Mouse (Mus musculus): Measurements from ENCODE around the gene Galk2. TPM values are rescaled to one million over a fixed set of nuclear protein-coding genes. Genes with fewer than 3 reads are reported as not detected.

Galk2 gene
- polyA plus RNA-seq, 1 experiment from 2014 or later, result 38.7 TPM

DNA sequence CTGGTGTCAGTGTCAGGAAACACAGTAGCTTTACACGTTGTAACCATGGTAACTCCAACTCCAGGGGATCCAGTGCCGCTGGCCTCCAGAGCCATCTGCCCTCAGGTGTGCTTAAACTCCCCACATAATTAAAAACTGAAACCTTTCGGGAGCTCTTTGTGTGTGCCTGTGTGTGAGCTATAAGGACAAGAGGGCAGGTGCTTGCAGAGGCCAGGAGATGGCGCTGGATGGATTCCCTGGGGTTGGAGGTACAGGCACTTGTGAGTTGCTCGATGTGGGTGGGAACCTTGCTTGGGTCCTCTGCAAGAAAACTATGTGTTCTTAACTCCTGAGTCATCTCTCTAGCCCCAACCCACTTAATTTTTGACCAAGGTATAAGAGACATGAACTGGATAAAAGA, 77.5 kb downstream of the Galk2 start:
- no peak for DNase-seq (ENCODE audit: low spot score)
- Histone ChIP-seq H3K36me3 (ENCODE audit: control insufficient read depth, insufficient read depth, low read length) (no peaks in the 10 kb centered on the region; the same call in 1 of the 2 replicates), H3K9me3 (ENCODE audit: control insufficient read depth, low read length) (no peaks in the 10 kb centered on the region), H3K27me3 (ENCODE audit: control insufficient read depth, insufficient read depth, low read length) (no peaks in the 10 kb centered on the region), H3K9ac (ENCODE audit: low read length) (no peak overlapping the region), H3K27ac (replicated peaks; ENCODE audit: low read depth, low read length) (no peak overlapping the region), H3K4me1 (ENCODE audit: control insufficient read depth, insufficient read depth, low read length) (peaks cover 7% of the 10 kb centered on the region), H3K4me2 (ENCODE audit: low read depth, severe bottlenecking) (no peak overlapping the region), H3K4me3 (ENCODE audit: low read depth, low read length) (no peak overlapping the region)
- no peak for ATAC-seq (ENCODE audit: insufficient number of reproducible peaks, low FRiP score, low TSS enrichment, low read depth)
- WGBS, result 56% methylated on average over 5 of the region's 5 CpGs

DNA sequence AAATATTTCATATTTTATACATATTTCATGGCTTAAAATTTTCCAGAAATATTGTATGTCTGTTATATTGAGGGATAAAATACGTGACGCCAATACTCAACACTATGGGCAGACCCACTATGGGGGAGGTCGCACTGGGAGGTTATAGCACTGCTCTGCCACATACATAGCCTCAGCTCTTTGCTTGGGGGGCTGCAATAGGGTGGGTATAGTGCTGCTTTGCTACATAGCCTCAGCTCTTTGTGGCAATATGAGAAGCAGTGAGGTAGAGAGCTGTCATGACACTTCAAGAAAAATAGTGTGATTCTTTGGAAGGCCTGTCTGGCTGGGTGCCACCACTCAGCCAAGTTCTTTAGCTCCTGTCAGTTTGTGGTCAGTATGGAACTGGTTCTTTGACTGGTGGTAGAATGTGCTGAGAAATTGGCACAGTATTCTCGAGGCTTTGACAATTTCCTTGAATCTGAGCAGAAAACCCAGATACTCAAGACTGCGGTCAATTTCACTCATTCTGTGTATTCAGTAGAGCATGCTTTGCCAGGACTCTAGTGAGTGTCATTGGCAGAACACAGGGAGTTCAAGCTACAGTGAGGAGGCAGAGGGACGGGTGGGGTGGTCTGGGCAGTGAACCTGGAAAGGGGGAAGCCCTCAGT, 80.2 kb downstream of the Galk2 start:
- Histone ChIP-seq H3K27ac (replicated peaks; ENCODE audit: low read depth, low read length) (no peak overlapping the region), H3K4me3 (ENCODE audit: low read depth, low read length) (no peak overlapping the region), H3K27me3 (ENCODE audit: control insufficient read depth, insufficient read depth, low read length) (no peaks in the 10 kb centered on the region), H3K9me3 (ENCODE audit: control insufficient read depth, low read length) (no peaks in the 10 kb centered on the region), H3K36me3 (ENCODE audit: control insufficient read depth, insufficient read depth, low read length) (no peaks in the 10 kb centered on the region; the same call in 1 of the 2 replicates), H3K9ac (ENCODE audit: low read length) (no peak overlapping the region), H3K4me2 (ENCODE audit: low read depth, severe bottlenecking) (no peak overlapping the region), H3K4me1 (ENCODE audit: control insufficient read depth, insufficient read depth, low read length) (no peaks in the 10 kb centered on the region)
- WGBS, result 87% methylated on average over 6 of the region's 6 CpGs
- ATAC-seq (ENCODE audit: insufficient number of reproducible peaks, low FRiP score, low TSS enrichment, low read depth) (no peak), DNase-seq (ENCODE audit: low spot score) (no peak)

DNA sequence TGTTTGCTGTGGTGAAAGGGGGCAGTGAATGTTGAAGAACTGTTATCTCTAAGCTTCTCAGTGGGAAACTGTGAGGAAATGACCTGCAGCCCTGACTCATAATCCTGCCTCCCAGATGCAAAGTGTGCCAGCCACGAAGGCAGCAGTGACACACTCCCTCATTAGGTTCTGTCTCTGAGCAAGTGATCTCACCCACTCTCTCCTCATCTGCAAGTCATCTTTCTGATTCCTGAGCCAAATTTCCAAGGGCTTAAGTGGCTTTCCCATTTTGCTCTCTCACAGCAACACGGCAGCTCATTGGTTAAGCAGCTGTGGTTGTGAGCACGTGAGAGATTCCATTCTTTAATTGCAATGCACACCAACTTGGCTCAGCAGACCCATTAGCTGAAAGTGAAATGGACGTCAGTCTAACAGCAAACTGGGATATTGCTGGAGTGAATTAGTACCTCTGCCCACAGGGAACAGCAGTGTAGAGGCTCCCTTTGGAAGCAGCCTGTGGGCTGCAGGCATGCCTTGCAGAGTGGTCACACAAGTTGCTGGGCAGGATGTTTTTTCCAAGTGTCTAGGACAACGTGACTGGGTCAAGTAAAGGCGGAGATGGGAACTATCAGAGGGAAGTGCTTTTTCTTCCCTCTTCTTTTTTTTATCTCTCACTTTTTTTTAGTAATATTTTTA, 82.3 kb downstream of the Galk2 start:
- H3K4me3 ChIP-seq (ENCODE audit: low read depth, low read length), result no peak overlapping the region
- no peak overlapping the region for H3K9ac ChIP-seq (ENCODE audit: low read length)
- no peaks in the 10 kb centered on the region for H3K27me3 ChIP-seq (ENCODE audit: control insufficient read depth, insufficient read depth, low read length)
- ATAC-seq (ENCODE audit: insufficient number of reproducible peaks, low FRiP score, low TSS enrichment, low read depth), result no peak
- no peak overlapping the region for H3K27ac ChIP-seq (replicated peaks; ENCODE audit: low read depth, low read length)
- no peaks in the 10 kb centered on the region for H3K9me3 ChIP-seq (ENCODE audit: control insufficient read depth, low read length)
- no peaks in the 10 kb centered on the region for H3K36me3 ChIP-seq (ENCODE audit: control insufficient read depth, insufficient read depth, low read length)
- H3K4me1 ChIP-seq (ENCODE audit: control insufficient read depth, insufficient read depth, low read length), result no peaks in the 10 kb centered on the region
- no peak overlapping the region for H3K4me2 ChIP-seq (ENCODE audit: low read depth, severe bottlenecking)
- 68% methylated on average over 6 of the region's 6 CpGs for WGBS
- DNase-seq (ENCODE audit: low spot score), result no peak

DNA sequence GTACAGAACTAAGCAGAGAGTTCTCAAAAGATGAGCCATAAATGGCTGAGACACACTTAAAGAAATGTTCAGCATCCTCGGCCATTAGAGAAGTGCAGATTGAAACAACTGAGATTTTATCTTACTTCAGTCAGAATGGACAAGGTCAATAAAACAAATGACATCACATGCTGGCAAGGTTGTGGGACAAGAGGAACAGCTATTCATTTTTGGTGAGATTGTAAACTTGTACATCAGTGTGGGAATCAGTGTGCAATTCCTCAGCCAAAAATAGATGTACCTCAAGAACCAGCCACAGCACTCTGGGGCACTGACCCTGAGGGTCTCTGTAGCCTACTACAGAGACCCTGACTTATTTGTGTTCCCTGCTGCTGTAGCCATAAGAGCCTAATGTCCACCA, 84.4 kb downstream of the Galk2 start:
- no peaks in the 10 kb centered on the region for H3K36me3 ChIP-seq (ENCODE audit: control insufficient read depth, insufficient read depth, low read length)
- H3K9me3 ChIP-seq (ENCODE audit: control insufficient read depth, low read length), result no peaks in the 10 kb centered on the region
- no peaks in the 10 kb centered on the region for H3K27me3 ChIP-seq (ENCODE audit: control insufficient read depth, insufficient read depth, low read length)
- ATAC-seq (ENCODE audit: insufficient number of reproducible peaks, low FRiP score, low TSS enrichment, low read depth) (no peak), DNase-seq (ENCODE audit: low spot score) (no peak)
- H3K4me2 ChIP-seq (ENCODE audit: low read depth, severe bottlenecking), result no peak overlapping the region
- no peaks in the 10 kb centered on the region for H3K4me1 ChIP-seq (ENCODE audit: control insufficient read depth, insufficient read depth, low read length)
- no peak overlapping the region for H3K4me3 ChIP-seq (ENCODE audit: low read depth, low read length)
- no peak overlapping the region for H3K9ac ChIP-seq (ENCODE audit: low read length)
- WGBS, result 76% methylated on average over 1 of the region's 1 CpGs
- H3K27ac ChIP-seq (replicated peaks; ENCODE audit: low read depth, low read length), result no peak overlapping the region

DNA sequence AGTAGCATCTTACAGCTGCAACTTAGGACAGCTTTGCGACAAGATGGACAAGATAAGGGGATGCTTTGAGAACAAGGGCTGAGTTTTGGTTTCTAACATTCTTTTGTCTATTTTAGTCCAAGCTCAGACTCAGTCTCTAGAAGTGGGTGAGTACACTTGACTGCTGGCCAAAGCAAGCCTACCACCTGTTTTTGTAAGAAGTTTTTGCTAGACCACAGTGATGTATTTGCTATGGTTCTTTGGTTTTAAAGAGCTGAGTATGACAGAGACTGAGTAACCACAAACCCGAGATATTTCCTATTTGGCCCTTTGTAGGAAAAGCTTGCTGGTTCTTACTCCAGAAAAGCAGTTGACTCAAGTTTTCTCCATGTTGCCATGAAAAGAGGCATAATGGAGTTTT, 89.3 kb downstream of the Galk2 start:
- H3K4me2 ChIP-seq (ENCODE audit: low read depth, severe bottlenecking), result no peak overlapping the region

DNA sequence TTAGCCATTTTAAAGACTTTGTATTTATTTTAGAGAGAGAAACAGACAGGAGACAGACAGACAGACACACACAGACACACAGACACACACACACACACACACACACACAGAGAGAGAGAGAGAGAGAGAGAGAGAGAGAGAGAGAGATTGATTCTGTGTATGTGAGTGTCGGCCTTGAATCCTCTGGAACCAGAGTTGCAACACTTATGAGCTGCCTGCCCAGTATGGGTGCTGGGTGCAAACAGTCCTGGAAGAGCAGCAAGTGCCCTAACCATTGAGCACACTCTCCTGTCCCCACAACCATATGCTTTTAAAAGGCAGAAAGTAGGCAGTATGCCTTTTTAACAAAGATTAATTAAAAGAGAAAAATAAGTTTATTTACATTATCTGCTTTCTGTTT, 109.9 kb downstream of the Galk2 start:
- no peak for ATAC-seq (ENCODE audit: insufficient number of reproducible peaks, low FRiP score, low TSS enrichment, low read depth)
- no peak for DNase-seq (ENCODE audit: low spot score)
- Histone ChIP-seq H3K27ac (replicated peaks; ENCODE audit: low read depth, low read length) (no peak overlapping the region), H3K36me3 (ENCODE audit: control insufficient read depth, insufficient read depth, low read length) (no peaks in the 10 kb centered on the region), H3K4me1 (ENCODE audit: control insufficient read depth, insufficient read depth, low read length) (0 out of 2 replicates have a peak, but pooled peaks cover 3% of the 10 kb centered on the region), H3K4me2 (ENCODE audit: low read depth, severe bottlenecking) (no peak overlapping the region), H3K4me3 (ENCODE audit: low read depth, low read length) (no peak overlapping the region), H3K9ac (ENCODE audit: low read length) (no peak overlapping the region), H3K9me3 (ENCODE audit: control insufficient read depth, low read length) (no peaks in the 10 kb centered on the region), H3K27me3 (ENCODE audit: control insufficient read depth, insufficient read depth, low read length) (no peaks in the 10 kb centered on the region)
- WGBS, result 80% methylated on average over 1 of the region's 1 CpGs

More for the DNA sequence above, 89.3 kb downstream of the Galk2 start:
- WGBS, result 95% methylated on average over 2 of the region's 2 CpGs
- ATAC-seq (ENCODE audit: insufficient number of reproducible peaks, low FRiP score, low TSS enrichment, low read depth) (no peak), DNase-seq (ENCODE audit: low spot score) (no peak)
- no peaks in the 10 kb centered on the region for H3K9me3 ChIP-seq (ENCODE audit: control insufficient read depth, low read length)
- H3K9ac ChIP-seq (ENCODE audit: low read length), result no peak overlapping the region
- no peaks in the 10 kb centered on the region for H3K27me3 ChIP-seq (ENCODE audit: control insufficient read depth, insufficient read depth, low read length)
- H3K36me3 ChIP-seq (ENCODE audit: control insufficient read depth, insufficient read depth, low read length), result no peaks in the 10 kb centered on the region
- no peaks in the 10 kb centered on the region for H3K4me1 ChIP-seq (ENCODE audit: control insufficient read depth, insufficient read depth, low read length)
- H3K27ac ChIP-seq (replicated peaks; ENCODE audit: low read depth, low read length), result no peak overlapping the region
- no peak overlapping the region for H3K4me3 ChIP-seq (ENCODE audit: low read depth, low read length)

DNA sequence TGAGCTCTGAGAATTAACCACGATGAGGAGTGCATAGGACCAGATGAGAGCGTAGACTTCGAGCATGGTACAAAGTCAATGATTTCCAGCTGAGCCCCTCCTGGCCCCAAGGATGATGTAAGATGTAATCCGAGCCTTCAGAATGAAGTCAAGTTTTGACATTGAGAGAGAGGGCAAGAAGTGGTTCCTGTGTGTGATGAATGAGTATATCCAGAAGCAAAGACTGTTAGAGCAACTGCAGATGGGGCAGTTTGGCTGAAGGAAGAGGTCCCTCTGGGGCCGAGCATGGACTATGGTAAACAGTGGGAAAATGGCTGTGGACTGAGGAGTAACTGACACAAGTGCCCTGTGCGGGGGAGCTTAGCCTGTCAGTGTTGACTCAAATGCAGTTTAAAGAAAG, 114.3 kb downstream of the Galk2 start:
- H3K27ac ChIP-seq (replicated peaks; ENCODE audit: low read depth, low read length), result no peak overlapping the region
- no peak overlapping the region for H3K9ac ChIP-seq (ENCODE audit: low read length)
- H3K4me3 ChIP-seq (ENCODE audit: low read depth, low read length), result no peak overlapping the region
- no peaks in the 10 kb centered on the region for H3K27me3 ChIP-seq (ENCODE audit: control insufficient read depth, insufficient read depth, low read length)
- H3K4me2 ChIP-seq (ENCODE audit: low read depth, severe bottlenecking), result no peak overlapping the region
- H3K9me3 ChIP-seq (ENCODE audit: control insufficient read depth, low read length), result no peaks in the 10 kb centered on the region
- H3K36me3 ChIP-seq (ENCODE audit: control insufficient read depth, insufficient read depth, low read length), result no peaks in the 10 kb centered on the region
- ATAC-seq (ENCODE audit: insufficient number of reproducible peaks, low FRiP score, low TSS enrichment, low read depth), result peak; percentile 47; the same call in 1 of the 2 replicates
- DNase-seq (ENCODE audit: low spot score), result peak; percentile 37
- 42% methylated on average over 6 of the region's 6 CpGs for WGBS
- 0 out of 2 replicates have a peak, but pooled peaks cover 5% of the 10 kb centered on the region for H3K4me1 ChIP-seq (ENCODE audit: control insufficient read depth, insufficient read depth, low read length)

DNA sequence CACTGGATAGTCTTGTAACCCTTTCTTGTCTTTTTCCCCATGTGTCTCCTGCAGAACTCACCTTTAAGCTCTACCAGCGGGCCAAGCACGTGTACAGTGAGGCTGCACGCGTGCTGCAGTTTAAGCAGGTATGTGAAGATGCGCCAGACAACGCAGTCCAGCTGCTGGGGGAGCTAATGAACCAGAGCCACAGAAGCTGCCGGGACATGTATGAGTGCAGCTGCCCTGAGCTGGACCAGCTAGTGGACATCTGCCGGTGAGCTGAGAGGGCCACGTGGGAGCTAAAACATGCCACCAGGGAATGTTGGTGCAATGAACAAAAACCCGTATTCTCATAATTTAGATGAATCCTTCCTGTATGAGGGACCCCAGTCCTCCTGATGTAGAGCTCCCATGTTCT, 116.3 kb downstream of the Galk2 start:
- Histone ChIP-seq H3K4me1 (ENCODE audit: control insufficient read depth, insufficient read depth, low read length) (0 out of 2 replicates have a peak, but pooled peaks cover 5% of the 10 kb centered on the region), H3K9ac (ENCODE audit: low read length) (no peak overlapping the region), H3K4me3 (ENCODE audit: low read depth, low read length) (no peak overlapping the region), H3K36me3 (ENCODE audit: control insufficient read depth, insufficient read depth, low read length) (peaks cover 2% of the 10 kb centered on the region; the same call in 1 of the 2 replicates), H3K27me3 (ENCODE audit: control insufficient read depth, insufficient read depth, low read length) (no peaks in the 10 kb centered on the region), H3K27ac (replicated peaks; ENCODE audit: low read depth, low read length) (no peak overlapping the region), H3K9me3 (ENCODE audit: control insufficient read depth, low read length) (no peaks in the 10 kb centered on the region), H3K4me2 (ENCODE audit: low read depth, severe bottlenecking) (no peak overlapping the region)
- WGBS, result 93% methylated on average over 10 of the region's 10 CpGs
- DNase-seq (ENCODE audit: low spot score) (peak; percentile 20), ATAC-seq (ENCODE audit: insufficient number of reproducible peaks, low FRiP score, low TSS enrichment, low read depth) (no peak)

All from limb, embryonic 11.5 days (tissue).